Mouse (Mus musculus): ENCODE data around the gene Slco4a1. TPM values are rescaled to one million over a fixed set of nuclear protein-coding genes. Genes with fewer than 3 reads are reported as not detected.
A peak's percentile ranks its signal among the peaks of the same experiment; 100 is the strongest.

The Slco4a1 gene
- total RNA-seq, 1 experiment = 14.7 TPM

DNA sequence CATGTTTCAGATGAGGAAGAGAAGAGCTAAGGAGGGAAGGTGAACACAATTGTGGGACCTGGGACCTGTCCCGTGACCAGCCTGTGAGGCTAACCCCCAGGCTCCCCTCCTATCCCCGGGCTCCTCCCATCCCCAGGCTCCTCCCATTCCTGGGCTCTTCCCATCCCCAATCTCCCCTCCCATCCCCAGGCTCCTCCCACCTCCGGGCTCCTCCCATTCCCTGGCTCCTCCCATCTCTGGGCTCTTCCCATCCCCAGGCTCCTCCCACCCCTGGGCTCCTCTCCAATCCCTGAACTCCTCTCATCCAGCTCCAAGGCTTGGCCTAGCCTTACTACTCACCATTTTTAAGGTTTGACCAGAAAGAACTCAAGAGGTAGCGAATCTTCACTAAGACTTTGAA, 66.8 kb downstream of the Slco4a1 start:
- Histone ChIP-seq H3K4me1 (ENCODE audit: control insufficient read depth in 2 of 2, insufficient read depth in 2 of 2, low read length in 2 of 2, poor library complexity in 1 of 2) (no peaks in the 10 kb centered on the region; a peak in 1 of 4 replicates), H3K9me3 (ENCODE audit: control insufficient read depth, insufficient read depth, low read depth, low read length) (no peaks in the 10 kb centered on the region), H3K27ac (ENCODE audit: insufficient read depth, low read depth, low read length, poor library complexity, severe bottlenecking) (no peak overlapping the region), H3K4me3 (ENCODE audit: insufficient read depth in 1 of 2, low read depth in 1 of 2, low read length in 2 of 2, poor library complexity in 1 of 2, severe bottlenecking in 1 of 2) (no peak overlapping the region), H3K36me3 (ENCODE audit: control insufficient read depth, insufficient read depth, low read length, poor library complexity, severe bottlenecking) (no peaks in the 10 kb centered on the region), H3K9ac (ENCODE audit: insufficient read depth, low read depth, low read length, poor library complexity, severe bottlenecking) (no peak overlapping the region)
- DNase-seq (ENCODE audit: low read depth, low spot score) = peak; percentile 70
- in situ Hi-C loops (cut with MboI; ENCODE audit: low sequenced_read_pairs in 2 of 2, unreplicated experiment in 2 of 2) = no loop called here
- no peak for TF ChIP-seq MAFK (IDR thresholded peaks at IDR 0.05; ENCODE audit: insufficient read depth, low read depth, low read length)
- no peak for TF ChIP-seq HCFC1 (IDR thresholded peaks at IDR 0.05; ENCODE audit: borderline replicate concordance, insufficient read depth, low read length)
- TF ChIP-seq ZC3H11A (IDR thresholded peaks at IDR 0.05; ENCODE audit: borderline replicate concordance, low read depth, low read length) = no peak
- TF ChIP-seq CHD2 (IDR thresholded peaks at IDR 0.05; ENCODE audit: low read depth, low read length) = no peak
- TF ChIP-seq ZNF384 (IDR thresholded peaks at IDR 0.05; ENCODE audit: low read depth, low read length) = no peak

Other genes starting within 250 kb of the Slco4a1 start
- gene Lama5, start 230.4 kb upstream of the Slco4a1 start, total RNA-seq (2012; rRNA removed) = 291 and 497 TPM in 2 replicates
- gene Rps21, start 198.9 kb upstream of the Slco4a1 start, total RNA-seq (2012; rRNA removed) = 4,130 and 4,285 TPM in 2 replicates
- gene Cables2, start 182.7 kb upstream of the Slco4a1 start, total RNA-seq (2012; rRNA removed) = 13.4 and 15.5 TPM in 2 replicates
- 0.54 and 1.4 TPM in 2 replicates for gene Rbbp8nl, start 166.4 kb upstream of the Slco4a1 start, total RNA-seq (2012; rRNA removed)
- gene Gata5, start 121.5 kb upstream of the Slco4a1 start, total RNA-seq (2012; rRNA removed) = 0.04 and 0.11 TPM in 2 replicates
- gene Ntsr1, start 43.7 kb downstream of the Slco4a1 start, total RNA-seq (2012; rRNA removed) = 0.09 TPM in 1 of 2 replicates, not detected in the other
- gene Mrgbp, start 125.1 kb downstream of the Slco4a1 start, total RNA-seq (2012; rRNA removed) = 27.2 and 30.9 TPM in 2 replicates
- 31.5 and 39.2 TPM in 2 replicates for gene Ogfr, start 133.0 kb downstream of the Slco4a1 start, total RNA-seq (2012; rRNA removed)
- gene Col9a3, start 141.5 kb downstream of the Slco4a1 start, total RNA-seq (2012; rRNA removed) = 5.4 and 7.9 TPM in 2 replicates
- 36.0 and 44.9 TPM in 2 replicates for gene Tcfl5, start 186.5 kb downstream of the Slco4a1 start, total RNA-seq (2012; rRNA removed)

Data from ES-E14 (cell line).